Mouse (Mus musculus) T-helper 17 cell (primary cell): ENCODE measurements around the gene Elk3.

Experiments
- in situ Hi-C, 2 experiments: fragments of 300-600 bp; cut with MboI, MseI; formaldehyde crosslinking; loops; 1 replicate in 1 of 2; 2 replicates in 1 of 2; pipeline ENCODE4 v1.15.1; 2025; ENCODE audit warnings: high pct_unique_total_duplicates in 2 of 2

Elk3 gene

DNA sequence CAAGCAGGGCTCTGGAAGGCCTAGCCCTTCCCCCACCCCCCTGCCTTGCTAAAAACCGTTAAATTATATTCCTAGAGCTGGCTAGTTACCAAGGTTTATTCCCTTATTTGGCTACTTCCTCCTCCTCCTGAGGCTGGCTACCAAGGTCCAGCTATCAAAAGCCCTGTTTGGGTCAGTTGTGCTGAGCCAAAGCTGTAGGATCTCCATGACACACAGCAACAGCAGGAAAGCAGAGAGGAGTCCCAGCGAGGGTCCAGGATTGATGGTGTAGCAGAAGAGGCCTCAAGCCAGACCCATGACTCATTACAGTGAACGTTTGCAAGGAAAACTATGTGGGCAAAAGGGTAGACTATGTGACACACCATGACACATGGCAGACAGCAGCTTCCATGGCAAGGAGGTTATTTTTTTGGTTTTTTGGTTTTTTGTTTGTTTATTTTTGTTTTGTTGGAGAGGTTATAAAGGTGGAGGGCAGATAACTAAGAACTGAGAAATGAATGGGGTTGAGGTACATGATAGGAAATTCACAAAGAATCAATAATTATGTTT lies 21.4 kb upstream of the Elk3 start:
- in situ Hi-C loops, result no loop called here

DNA sequence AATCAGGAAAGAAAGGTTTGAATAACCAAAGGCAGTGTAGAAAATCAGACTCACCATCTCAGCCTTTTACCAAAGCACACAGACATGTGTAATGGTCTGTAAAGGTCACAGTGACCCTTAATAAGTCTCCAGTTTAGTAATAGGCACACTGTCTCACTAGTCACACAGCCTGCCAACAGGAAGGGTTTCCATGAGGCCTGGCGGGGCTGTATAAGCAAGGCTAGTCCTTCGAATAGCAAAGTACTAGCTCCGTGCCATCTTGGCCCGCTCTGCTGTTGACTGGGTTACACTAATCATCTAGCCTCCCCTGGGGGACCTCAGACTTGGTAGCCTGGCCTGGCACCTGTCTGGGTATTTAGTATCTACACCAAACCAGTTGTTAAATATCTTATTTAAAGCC lies 20.6 kb upstream of the Elk3 start:
- in situ Hi-C loops, result no loop called here

GRCm38 (mm10) chr10:93328321-93328720 lies 17.4 kb upstream of the Elk3 start:
- in situ Hi-C loops, result no loop called here

GRCm38 (mm10) chr10:93327187-93327586 lies 16.3 kb upstream of the Elk3 start:
- in situ Hi-C loops, result no loop called here

DNA sequence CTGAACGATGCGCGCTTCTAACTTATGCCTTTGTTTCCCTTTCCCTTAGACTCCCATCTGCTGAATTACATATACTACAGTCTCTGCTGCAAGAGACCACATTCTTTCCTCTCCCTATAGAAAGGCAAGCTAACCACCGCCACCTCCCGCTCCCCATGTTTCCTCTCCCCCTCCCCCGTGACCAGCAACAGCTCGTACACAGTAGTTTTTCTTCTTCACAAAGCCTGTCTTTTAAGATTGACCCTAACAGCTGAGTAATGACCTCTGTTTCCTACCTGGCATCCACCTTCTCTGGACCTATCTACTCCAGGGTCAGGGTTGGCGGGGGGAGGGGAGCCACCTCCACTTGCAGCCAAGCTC lies 15.8 kb upstream of the Elk3 start:
- in situ Hi-C loops, result no loop called here

DNA sequence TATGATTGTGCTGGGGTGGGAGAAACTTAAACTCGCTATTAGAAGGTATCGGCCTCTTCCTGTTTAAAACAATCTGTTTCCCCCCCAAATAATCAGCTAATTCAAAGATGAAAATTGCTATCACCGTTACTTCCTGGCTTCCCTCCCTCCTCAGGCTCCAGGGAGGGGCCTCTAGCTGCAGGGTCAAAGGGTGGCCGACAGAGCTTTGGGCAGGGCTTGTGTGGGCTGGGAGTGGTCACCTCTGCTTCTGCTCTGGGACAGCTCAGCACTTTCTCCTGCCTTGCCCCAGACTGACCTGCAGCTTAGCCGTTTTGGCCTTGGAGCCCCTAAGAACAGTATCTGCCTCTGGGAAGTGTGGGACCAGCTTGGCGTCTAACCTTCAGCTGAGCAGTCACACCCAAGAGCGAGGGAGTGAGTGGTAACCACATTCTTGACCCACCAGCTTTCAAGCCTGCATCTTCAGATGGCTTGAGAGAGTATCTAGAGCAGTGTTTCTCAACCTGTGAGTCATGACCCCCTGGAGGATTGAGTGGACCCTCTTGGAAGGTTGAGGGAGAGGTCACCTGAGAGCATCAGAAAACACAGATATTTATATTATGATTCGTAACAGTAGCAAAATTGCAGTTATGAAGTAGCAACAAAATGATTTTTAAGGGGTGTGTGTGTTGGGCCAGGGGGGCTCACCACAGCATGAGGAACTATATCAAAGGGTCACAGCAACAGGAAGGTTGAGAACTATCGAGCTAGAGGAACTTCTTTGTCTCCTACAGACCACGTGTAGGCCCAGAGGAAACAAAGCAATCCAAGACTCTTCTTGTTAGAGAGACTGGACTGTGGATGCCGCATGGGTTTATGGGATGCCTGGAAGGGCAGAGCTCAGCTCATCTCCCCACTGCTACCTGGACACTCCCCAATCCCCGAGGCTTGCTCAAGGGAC lies 15.1 kb upstream of the Elk3 start:
- in situ Hi-C loops, result no loop called here

- in situ Hi-C loops, result no loop called here
Observed at GRCm38 (mm10) chr10:93325369-93325768, 14.4 kb upstream of the Elk3 start.

- in situ Hi-C loops, result no loop called here
Observed at GRCm38 (mm10) chr10:93324438-93324837, 13.5 kb upstream of the Elk3 start.

GRCm38 (mm10) chr10:93323659-93324058 lies 12.7 kb upstream of the Elk3 start:
- in situ Hi-C loops, result no loop called here

DNA sequence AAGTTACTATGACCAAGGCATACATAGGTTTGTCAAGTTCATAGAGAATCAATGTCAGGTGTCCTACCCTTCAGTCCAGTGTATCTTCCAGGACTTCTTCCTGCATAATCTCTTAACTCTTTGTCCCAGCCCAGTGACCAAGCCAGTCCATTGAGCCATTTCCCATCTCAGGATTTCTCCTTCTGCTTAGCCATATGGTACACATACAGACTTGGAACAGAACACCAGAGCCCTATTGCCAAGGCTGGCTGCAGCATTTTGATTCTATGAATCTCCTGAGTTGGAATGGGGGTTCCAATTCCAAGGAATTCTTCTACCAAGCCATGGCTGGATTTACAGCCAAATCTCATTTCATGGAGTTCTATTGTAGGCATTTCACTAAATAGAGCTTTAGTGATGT lies 10.8 kb upstream of the Elk3 start:
- in situ Hi-C loops, result no loop called here

DNA sequence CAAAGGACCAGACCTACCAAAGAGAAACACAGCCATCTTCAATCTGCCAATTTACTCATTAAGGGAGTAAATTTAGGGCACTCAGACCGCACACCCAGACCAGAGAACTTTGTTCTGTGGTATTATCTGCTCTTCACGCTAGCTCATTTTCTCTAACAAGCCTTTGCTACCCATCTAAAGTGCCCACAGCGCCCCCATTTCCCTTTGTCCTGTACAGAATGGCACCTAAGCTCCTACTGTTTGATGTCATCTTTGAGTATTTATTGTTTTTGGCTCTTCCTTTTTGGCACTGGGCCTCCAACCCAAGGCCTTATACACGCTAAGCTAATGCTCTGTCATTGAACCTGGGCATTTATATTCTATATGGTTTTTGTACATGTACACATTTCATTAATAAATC lies 9.2 kb upstream of the Elk3 start:
- in situ Hi-C loops, result no loop called here

GRCm38 (mm10) chr10:93319526-93320063 lies 8.7 kb upstream of the Elk3 start:
- in situ Hi-C loops, result no loop called here

- in situ Hi-C loops, result no loop called here
Observed at GRCm38 (mm10) chr10:93316909-93317308, 6.0 kb upstream of the Elk3 start.

DNA sequence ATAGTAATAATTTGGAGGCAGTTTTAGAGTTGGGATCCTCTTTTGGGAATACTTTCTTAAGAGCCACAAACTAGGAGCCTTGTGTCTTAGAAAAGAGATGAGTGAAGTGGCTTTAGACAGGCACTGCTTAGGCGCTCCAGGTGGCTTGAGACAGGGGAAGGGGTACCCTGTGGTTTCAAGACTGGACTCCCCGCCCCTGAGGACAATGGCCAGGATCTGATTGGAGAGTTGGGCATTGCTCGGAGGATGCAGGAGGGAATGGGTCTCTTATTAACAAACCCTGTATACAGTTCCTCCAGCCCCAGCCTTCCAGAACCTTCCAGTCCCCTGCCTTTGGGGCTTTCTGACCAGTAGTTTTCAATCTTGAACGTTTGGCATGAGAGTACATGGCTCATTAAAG lies 641 bp upstream of the Elk3 start:
- in situ Hi-C loops, result no loop called here

DNA sequence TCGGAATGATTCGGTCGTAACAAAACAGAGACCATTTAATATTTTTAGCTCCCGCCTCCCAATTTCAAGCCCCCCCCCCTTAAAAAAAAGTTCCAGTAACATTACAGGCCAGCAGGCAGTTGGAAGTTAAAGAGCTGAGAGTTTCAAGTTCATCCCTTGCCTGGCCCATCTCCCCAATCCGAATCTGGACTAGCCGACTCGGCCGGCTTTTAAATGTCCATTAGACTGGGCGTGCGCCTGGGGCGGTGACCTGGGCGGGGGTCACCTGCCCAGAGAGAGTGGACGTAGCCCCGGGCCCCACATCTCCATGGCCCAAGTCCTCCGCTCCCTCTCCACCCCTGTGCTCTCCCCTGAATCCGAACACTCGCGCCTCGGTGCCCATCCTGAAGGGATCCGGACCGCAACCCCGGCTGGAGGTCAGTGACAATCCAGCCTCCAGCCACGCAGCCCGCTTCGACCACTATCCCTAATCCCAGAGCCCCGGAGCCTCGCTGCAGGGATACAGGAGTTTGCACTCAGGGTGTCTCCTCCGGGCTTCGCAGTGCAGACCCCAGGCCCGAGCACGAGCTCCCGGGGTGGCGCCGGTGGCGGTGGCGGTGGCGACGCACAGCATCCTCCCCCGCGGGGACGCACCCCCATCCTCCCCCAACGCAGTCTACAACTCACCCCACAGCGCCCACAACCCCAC lies 857 bp downstream of the Elk3 start:
- in situ Hi-C loops, result no loop called here

GRCm38 (mm10) chr10:93309131-93309933 lies 1.6 kb downstream of the Elk3 start:
- in situ Hi-C loops, result no loop called here

DNA sequence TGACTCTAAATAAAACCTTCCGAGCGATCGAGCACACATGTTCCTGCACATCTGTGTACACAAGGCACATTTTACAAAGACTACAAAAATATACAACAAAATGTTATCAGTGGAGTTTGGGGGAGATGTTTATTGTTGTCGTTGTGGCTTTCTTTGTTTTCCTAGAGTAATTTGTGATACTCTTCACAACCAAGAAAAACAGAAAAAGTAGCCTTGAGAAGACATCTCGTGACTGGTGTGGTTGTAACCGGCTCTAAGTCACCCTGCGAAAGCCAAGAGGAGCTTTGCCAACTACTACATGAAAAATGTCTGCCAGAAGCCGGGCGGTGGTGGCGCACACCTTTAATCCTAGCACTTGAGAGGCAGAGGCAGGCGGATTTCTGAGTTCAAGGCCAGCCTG lies 4.6 kb downstream of the Elk3 start:
- in situ Hi-C loops, result no loop called here

DNA sequence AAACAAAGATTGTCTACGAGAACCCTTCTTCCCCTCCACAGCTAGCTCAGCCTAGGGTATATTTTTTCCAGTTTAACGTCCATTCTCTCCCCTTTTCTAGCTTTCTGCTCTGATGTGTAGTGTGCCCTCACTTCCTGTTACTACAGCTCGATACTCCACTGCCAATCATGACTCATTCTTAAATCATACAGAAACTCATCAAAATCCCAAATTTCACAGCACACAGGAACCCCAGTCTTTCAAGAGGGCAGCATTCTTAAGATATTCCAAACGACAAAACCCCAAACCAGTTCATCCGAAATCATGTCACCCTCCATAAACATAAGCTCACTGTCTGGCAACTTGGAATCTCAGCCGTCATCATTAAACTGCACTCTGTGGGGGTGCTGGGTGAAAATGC lies 5.0 kb downstream of the Elk3 start:
- in situ Hi-C loops, result no loop called here

GRCm38 (mm10) chr10:93303231-93303630 lies 7.7 kb downstream of the Elk3 start:
- in situ Hi-C loops, result loop anchor here in 1 of 2 experiments (5.0 kb wide), 1 partner anchor 49 kb away; no protein-coding TSS in a partner anchor

DNA sequence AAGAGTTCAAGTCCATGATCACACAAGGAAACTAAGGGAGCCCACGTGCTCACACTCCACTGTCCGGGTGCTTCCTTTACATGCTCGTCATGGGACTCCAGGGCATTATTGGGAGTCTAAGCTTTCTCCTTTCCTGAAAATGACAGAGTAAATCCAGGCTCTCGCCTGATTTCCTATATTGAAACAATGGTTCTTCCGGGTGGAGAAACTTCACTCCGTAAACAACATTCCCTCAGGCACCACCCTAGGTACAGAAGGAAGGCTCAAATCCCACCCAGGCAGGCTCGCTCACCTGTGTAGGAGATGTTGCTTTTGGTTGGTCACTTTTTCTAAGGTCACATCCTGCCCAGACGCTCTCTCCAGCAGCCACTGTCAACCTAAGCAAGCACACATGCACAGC lies 9.1 kb downstream of the Elk3 start:
- in situ Hi-C loops, result loop anchor here in 1 of 2 experiments (5.0 kb wide), 1 partner anchor 50 kb away; no protein-coding TSS in a partner anchor

DNA sequence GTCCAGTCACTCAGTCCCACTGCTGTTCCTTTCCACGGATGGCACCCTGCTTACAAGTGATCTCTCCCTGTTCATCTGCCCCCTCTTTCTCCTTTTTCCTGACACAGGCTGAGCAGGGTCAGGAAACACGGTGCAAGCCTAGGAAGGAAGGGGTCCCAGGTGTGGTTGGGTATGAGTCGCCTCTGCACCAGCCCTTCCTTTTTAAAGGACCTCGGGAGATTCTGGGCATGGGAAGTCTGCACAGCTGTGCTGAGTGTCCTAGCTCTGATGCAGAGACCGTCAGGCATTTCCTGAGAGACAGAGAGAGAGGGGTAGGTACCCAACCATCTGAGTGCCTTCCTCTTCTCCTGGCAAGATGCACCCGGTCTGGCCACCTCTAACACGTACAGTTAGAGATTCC lies 12.7 kb downstream of the Elk3 start:
- in situ Hi-C loops, result no loop called here
